Comparison of ENCODE assay signal across 8 mouse cellular contexts in the genomic region with DNA sequence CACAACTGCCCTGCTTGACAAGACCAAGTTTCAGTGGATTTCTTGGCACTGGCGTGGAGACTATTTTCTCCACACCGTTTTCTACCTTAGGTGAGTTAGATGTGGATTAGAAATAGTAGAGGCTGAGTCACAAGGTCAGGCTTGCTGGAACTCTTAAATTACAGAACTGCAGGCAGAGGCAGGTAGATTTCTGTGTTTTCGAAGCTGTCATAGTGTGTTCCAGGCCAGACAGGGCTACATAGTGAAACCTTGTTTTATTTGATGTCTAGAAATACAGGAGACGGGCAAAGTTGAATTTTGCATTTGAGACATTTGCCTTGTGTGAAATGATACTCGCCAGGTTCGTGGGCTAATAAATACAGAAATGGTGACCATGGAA. TPM values are rescaled to one million over a fixed set of nuclear protein-coding genes. Genes with fewer than 3 reads are reported as not detected.
DNase-seq lines count a peak whose midpoint lies in the region; ATAC-seq and TF ChIP-seq lines count a peak whose summit lies in the region.

No protein-coding gene starts in this region.

- peak overlapping the region; percentile 46; the same call in 1 of the 2 replicates for H3K27ac ChIP-seq in layer of hippocampus, adult 2 months
- no peak overlapping the region for H3K27ac ChIP-seq in embryonic facial prominence, embryonic 14.5 days (replicated peaks; ENCODE audit: low read depth, low read length)
- no peak overlapping the region for H3K27ac ChIP-seq in intestine, postnatal 0 days (ENCODE audit: low read depth, low read length)
- no peak overlapping the region for H3K27ac ChIP-seq in neural tube, embryonic 12.5 days

- H3K27me3 ChIP-seq in embryonic facial prominence, embryonic 14.5 days (replicated peaks; ENCODE audit: control insufficient read depth, insufficient read depth, low read length) = no peaks in the 10 kb centered on the region
- no peaks in the 10 kb centered on the region for H3K27me3 ChIP-seq in intestine, postnatal 0 days (replicated peaks; ENCODE audit: control insufficient read depth, insufficient read depth, low read length)
- H3K27me3 ChIP-seq in neural tube, embryonic 12.5 days (replicated peaks) = no peaks in the 10 kb centered on the region

- no peaks in the 10 kb centered on the region for H3K9me3 ChIP-seq in embryonic facial prominence, embryonic 14.5 days (ENCODE audit: control insufficient read depth, low read length)
- no peaks in the 10 kb centered on the region for H3K9me3 ChIP-seq in intestine, postnatal 0 days (ENCODE audit: control insufficient read depth)
- H3K9me3 ChIP-seq in neural tube, embryonic 12.5 days = no peaks in the 10 kb centered on the region

- ATAC-seq in embryonic facial prominence, embryonic 14.5 days (ENCODE audit: low read depth) = no peak
- no peak for ATAC-seq in intestine, postnatal 0 days
- ATAC-seq in neural tube, embryonic 12.5 days (ENCODE audit: low FRiP score, low read depth) = peak; percentile 57; the same call in 1 of the 2 replicates

- peak overlapping the region; percentile 66 for H3K4me2 ChIP-seq in embryonic facial prominence, embryonic 14.5 days (ENCODE audit: low read depth, low read length)
- peak overlapping the region; percentile 70 for H3K4me2 ChIP-seq in intestine, postnatal 0 days (replicated peaks; ENCODE audit: low read depth)
- peak overlapping the region; percentile 65 for H3K4me2 ChIP-seq in neural tube, embryonic 12.5 days (replicated peaks)

- H3K4me1 ChIP-seq in embryonic facial prominence, embryonic 14.5 days (ENCODE audit: control insufficient read depth, insufficient read depth, low read length) = peaks cover 6% of the 10 kb centered on the region
- no peaks in the 10 kb centered on the region for H3K4me1 ChIP-seq in intestine, postnatal 0 days (replicated peaks; ENCODE audit: control insufficient read depth, insufficient read depth, low read length)
- peaks cover 7% of the 10 kb centered on the region for H3K4me1 ChIP-seq in neural tube, embryonic 12.5 days

- peak overlapping the region; percentile 72 for H3K4me3 ChIP-seq in layer of hippocampus, adult 2 months
- H3K4me3 ChIP-seq in embryonic facial prominence, embryonic 14.5 days (ENCODE audit: low read depth, low read length) = peak overlapping the region; percentile 67
- peak overlapping the region; percentile 61 for H3K4me3 ChIP-seq in intestine, postnatal 0 days (ENCODE audit: low read depth, low read length)
- H3K4me3 ChIP-seq in neural tube, embryonic 12.5 days = no peak overlapping the region

- intact Hi-C loops in gastrocnemius, postnatal 14 days (cut with DNase I; ENCODE audit: low total_unique reads) = no loop called here
- intact Hi-C loops in left cerebral cortex, postnatal 36 days (cut with DNase I) = no loop called here

- DNase-seq in layer of hippocampus, adult 2 months (ENCODE audit: low spot score in 2 of 2) = no peak
- DNase-seq in layer of hippocampus, adult 9-10 months (ENCODE audit: low spot score) = no peak
- DNase-seq in embryonic facial prominence, embryonic 14.5 days (ENCODE audit: low spot score) = no peak
- DNase-seq in gastrocnemius, postnatal 14 days = no peak
- DNase-seq in left cerebral cortex, postnatal 36 days (ENCODE audit: low spot score in 2 of 2) = no peak
- DNase-seq in left cerebral cortex, adult 8-10 months (ENCODE audit: low spot score in 2 of 2) = no peak

- WGBS in embryonic facial prominence, embryonic 14.5 days = 48% methylated on average over 6 of the region's 6 CpGs
- WGBS in intestine, postnatal 0 days = 54% methylated on average over 6 of the region's 6 CpGs
- 56% methylated on average over 6 of the region's 6 CpGs for WGBS in neural tube, embryonic 12.5 days

- H3K9ac ChIP-seq in embryonic facial prominence, embryonic 14.5 days (ENCODE audit: low read depth, low read length) = peak overlapping the region; percentile 71; the same call in 1 of the 2 replicates
- H3K9ac ChIP-seq in intestine, postnatal 0 days (ENCODE audit: low read depth, low read length) = no peak overlapping the region
- no peak overlapping the region for H3K9ac ChIP-seq in neural tube, embryonic 12.5 days

- H3K36me3 ChIP-seq in embryonic facial prominence, embryonic 14.5 days (ENCODE audit: control insufficient read depth, insufficient read depth, low read length) = 0 out of 2 replicates have a peak, but pooled peaks cover 10% of the 10 kb centered on the region
- peaks cover 21% of the 10 kb centered on the region for H3K36me3 ChIP-seq in intestine, postnatal 0 days (ENCODE audit: control insufficient read depth, insufficient read depth)
- peaks cover 23% of the 10 kb centered on the region for H3K36me3 ChIP-seq in neural tube, embryonic 12.5 days

- no peak for TF ChIP-seq CTCF in layer of hippocampus, adult 2 months (conservative IDR thresholded peaks at IDR 0.05)
- TF ChIP-seq CTCF in intestine, postnatal 0 days (IDR thresholded peaks at IDR 0.05; ENCODE audit: low read depth) = no peak

RNA-seq across cellular contexts. Expression of a gene that starts 0.3 kb away (rescaled TPM):
- total RNA-seq in layer of hippocampus, adult 2 months (2021) = 10 to 100 TPM; 12.4 to 14.0 TPM
- polyA plus RNA-seq in embryonic facial prominence, embryonic 14.5 days (2014; fragmentation: Nextera tagmentation; extraction: Ambion mirVana) = 11.5 and 13.5 TPM in 2 replicates
- 10.0 and 10.2 TPM in 2 replicates for polyA plus RNA-seq in intestine, postnatal 0 days (2015; fragmentation: Nextera tagmentation; extraction: Ambion mirVana)
- polyA plus RNA-seq in neural tube, embryonic 12.5 days (2016; fragmentation: Nextera tagmentation; extraction: Ambion mirVana) = 16.9 and 18.8 TPM in 2 replicates
- total RNA-seq in gastrocnemius, postnatal 14 days (2021) = 1 to 10 TPM; 2.7 to 3.4 TPM
- total RNA-seq in left cerebral cortex, postnatal 36 days (2021) = 10 to 100 TPM; 12.3 to 13.0 TPM
- total RNA-seq in left cerebral cortex, adult 8-10 months (2022) = 10 to 100 TPM; 11.7 to 13.3 (median 12.4) TPM

RNA-seq across cellular contexts. Expression of a gene that starts 15.0 kb away (rescaled TPM):
- total RNA-seq in layer of hippocampus, adult 2 months (2021) = 1 to 10 TPM; 2.0 to 2.3 TPM
- 0.85 and 1.1 TPM in 2 replicates for polyA plus RNA-seq in embryonic facial prominence, embryonic 14.5 days (2014; fragmentation: Nextera tagmentation; extraction: Ambion mirVana)
- 0.20 and 0.25 TPM in 2 replicates for polyA plus RNA-seq in intestine, postnatal 0 days (2015; fragmentation: Nextera tagmentation; extraction: Ambion mirVana)
- 11.1 and 11.6 TPM in 2 replicates for polyA plus RNA-seq in neural tube, embryonic 12.5 days (2016; fragmentation: Nextera tagmentation; extraction: Ambion mirVana)
- total RNA-seq in gastrocnemius, postnatal 14 days (2021) = under 1 TPM; 0.12 to 0.22 TPM
- total RNA-seq in left cerebral cortex, postnatal 36 days (2021) = 1 to 10 TPM; 1.6 to 2.8 TPM
- total RNA-seq in left cerebral cortex, adult 8-10 months (2022) = 1 to 10 TPM; 1.3 to 2.5 (median 1.6) TPM

RNA-seq across cellular contexts. Expression of a gene that starts 49.5 kb away (rescaled TPM):
- 1 to 10 TPM; 7.4 to 9.1 TPM for total RNA-seq in layer of hippocampus, adult 2 months (2021)
- 2.8 TPM in 2 replicates for polyA plus RNA-seq in embryonic facial prominence, embryonic 14.5 days (2014; fragmentation: Nextera tagmentation; extraction: Ambion mirVana)
- 0.98 and 1.0 TPM in 2 replicates for polyA plus RNA-seq in intestine, postnatal 0 days (2015; fragmentation: Nextera tagmentation; extraction: Ambion mirVana)
- polyA plus RNA-seq in neural tube, embryonic 12.5 days (2016; fragmentation: Nextera tagmentation; extraction: Ambion mirVana) = 2.6 and 2.8 TPM in 2 replicates
- total RNA-seq in gastrocnemius, postnatal 14 days (2021) = under 1 TPM; 0.80 to 0.82 TPM
- total RNA-seq in left cerebral cortex, postnatal 36 days (2021) = 1 to 10 TPM; 5.9 to 6.8 TPM
- 1 to 10 TPM; 7.3 to 8.4 (median 7.7) TPM for total RNA-seq in left cerebral cortex, adult 8-10 months (2022)
